Mouse (Mus musculus) urinary bladder, adult 2 months (tissue): ENCODE data around the gene Srcin1. TPM values are rescaled to one million over a fixed set of nuclear protein-coding genes. Genes with fewer than 3 reads are reported as not detected.
A peak's percentile ranks its signal among the peaks of the same experiment; 100 is the strongest.

ENCODE experiments used
- DNase-seq: peaks from one replicate; pipeline ENCODE4 v3.0.0; 2022; ENCODE audit warnings: low spot score
- polyA plus RNA-seq: library from polyadenylated mRNA; depleted of rRNA; stranded (reverse); fragments of >200 nt; gene quantifications from 2 replicates; pipeline ENCODE4 v1.2.3, GENCODE M21; 2012

Gene Srcin1
- polyA plus RNA-seq, 1 experiment, result 1.4 TPM

- peak; percentile 39 for DNase-seq
Observed at GRCm38 (mm10) chr11:97556569-97557408, 19.2 kb downstream of the Srcin1 start.

GRCm38 (mm10) chr11:97555144-97555543 lies 20.8 kb downstream of the Srcin1 start:
- DNase-seq, result no peak

- DNase-seq, result no peak
Observed at GRCm38 (mm10) chr11:97552151-97552550, 23.8 kb downstream of the Srcin1 start.

GRCm38 (mm10) chr11:97548757-97549156 lies 27.2 kb downstream of the Srcin1 start:
- DNase-seq, result no peak

- DNase-seq, result no peak
Observed at GRCm38 (mm10) chr11:97547957-97548706, 27.9 kb downstream of the Srcin1 start.

GRCm38 (mm10) chr11:97546804-97547411 lies 29.1 kb downstream of the Srcin1 start:
- no peak for DNase-seq

- DNase-seq, result no peak
Observed at GRCm38 (mm10) chr11:97545808-97546560, 30.0 kb downstream of the Srcin1 start.

GRCm38 (mm10) chr11:97543883-97544282 lies 32.1 kb downstream of the Srcin1 start:
- no peak for DNase-seq

- DNase-seq, result no peak
Observed at GRCm38 (mm10) chr11:97543181-97543733, 32.7 kb downstream of the Srcin1 start.

- DNase-seq, result no peak
Observed at GRCm38 (mm10) chr11:97542171-97543150, 33.5 kb downstream of the Srcin1 start.

GRCm38 (mm10) chr11:97540604-97541003 lies 35.4 kb downstream of the Srcin1 start:
- no peak for DNase-seq

- no peak for DNase-seq
Observed at GRCm38 (mm10) chr11:97540136-97540535, 35.9 kb downstream of the Srcin1 start.

GRCm38 (mm10) chr11:97539622-97540021 lies 36.4 kb downstream of the Srcin1 start:
- DNase-seq, result no peak

- no peak for DNase-seq
Observed at GRCm38 (mm10) chr11:97537580-97538089, 38.4 kb downstream of the Srcin1 start.

GRCm38 (mm10) chr11:97536835-97537579 lies 39.0 kb downstream of the Srcin1 start:
- DNase-seq, result no peak

GRCm38 (mm10) chr11:97536083-97536747 lies 39.8 kb downstream of the Srcin1 start:
- no peak for DNase-seq

- DNase-seq, result no peak
Observed at GRCm38 (mm10) chr11:97535660-97536059, 40.3 kb downstream of the Srcin1 start.

GRCm38 (mm10) chr11:97535308-97535630 lies 40.7 kb downstream of the Srcin1 start:
- no peak for DNase-seq
